Mouse (Mus musculus): Measurements from ENCODE around the gene Sptbn4. TPM values are rescaled to one million over a fixed set of nuclear protein-coding genes. Genes with fewer than 3 reads are reported as not detected.

Sptbn4 gene
- polyA plus RNA-seq, 1 experiment from 2014 or later = 0.10 TPM

- no peak for DNase-seq (ENCODE audit: low spot score)
Measured at GRCm38 (mm10) chr7:27433794-27434193, 13.7 kb downstream of the Sptbn4 start.

GRCm38 (mm10) chr7:27433349-27433748, 14.1 kb downstream of the Sptbn4 start:
- DNase-seq (ENCODE audit: low spot score) = no peak

GRCm38 (mm10) chr7:27429135-27429534, 18.4 kb downstream of the Sptbn4 start:
- DNase-seq (ENCODE audit: low spot score) = no peak

DNA sequence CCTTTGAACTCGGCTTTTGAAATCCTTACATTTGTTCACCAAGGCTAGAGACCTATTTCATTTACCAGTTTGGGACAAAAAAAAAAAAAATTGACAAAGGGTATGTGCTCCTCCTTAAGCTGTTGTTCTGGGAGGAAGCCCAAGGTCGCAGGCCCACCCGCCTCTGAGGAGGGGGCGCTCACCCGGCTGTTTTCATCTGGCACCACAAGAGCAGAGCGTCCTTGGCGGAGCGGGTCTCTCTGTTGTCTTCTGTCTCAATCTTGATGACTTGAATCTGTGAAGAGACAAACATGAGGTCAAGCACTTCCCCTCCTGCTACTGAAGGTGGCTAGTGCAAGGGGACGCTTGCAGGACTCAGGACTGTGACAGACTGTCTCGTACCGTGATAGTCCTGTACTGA, 19.5 kb downstream of the Sptbn4 start:
- DNase-seq (ENCODE audit: low spot score) = no peak

- DNase-seq (ENCODE audit: low spot score) = no peak
Measured at GRCm38 (mm10) chr7:27427387-27427786, 20.1 kb downstream of the Sptbn4 start.

DNA sequence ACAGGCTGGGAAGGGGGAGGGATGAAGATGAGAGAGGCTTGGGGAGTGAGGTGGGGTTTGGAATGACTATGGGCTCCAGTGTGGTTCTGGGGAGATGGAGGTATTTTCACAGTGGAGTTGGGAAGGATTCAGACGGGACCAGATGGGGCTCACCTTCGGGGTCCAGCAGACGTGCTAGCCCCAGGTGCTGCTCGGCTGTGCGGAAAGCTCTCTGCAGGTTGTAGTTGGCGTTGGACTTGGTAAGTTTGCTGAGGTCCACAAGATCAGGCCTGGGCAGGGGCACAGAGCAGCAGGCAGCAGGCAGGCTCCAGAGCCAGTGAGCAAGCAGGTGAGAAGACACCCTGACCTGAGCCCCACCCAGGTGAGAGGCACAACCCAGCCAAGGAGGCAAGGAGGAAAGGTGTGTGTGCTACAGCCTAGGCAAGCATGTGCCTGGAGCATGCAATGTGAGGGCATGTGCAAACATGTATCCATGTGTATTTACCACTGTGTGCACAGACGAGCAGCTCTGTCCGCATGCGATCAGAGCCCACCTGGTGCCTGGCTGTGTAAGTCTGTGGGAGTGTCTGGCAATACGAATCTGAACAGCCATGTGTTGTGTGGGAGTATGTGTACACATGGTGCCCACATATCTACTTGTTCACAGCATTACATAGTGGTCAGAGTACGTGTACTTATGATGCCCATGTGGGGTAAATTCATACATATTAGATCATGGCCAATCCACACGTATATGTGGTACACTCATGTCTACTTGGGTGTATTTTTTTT, 23.7 kb downstream of the Sptbn4 start:
- no peak for DNase-seq (ENCODE audit: low spot score)

GRCm38 (mm10) chr7:27419101-27419500, 28.4 kb downstream of the Sptbn4 start:
- no peak for DNase-seq (ENCODE audit: low spot score)

DNA sequence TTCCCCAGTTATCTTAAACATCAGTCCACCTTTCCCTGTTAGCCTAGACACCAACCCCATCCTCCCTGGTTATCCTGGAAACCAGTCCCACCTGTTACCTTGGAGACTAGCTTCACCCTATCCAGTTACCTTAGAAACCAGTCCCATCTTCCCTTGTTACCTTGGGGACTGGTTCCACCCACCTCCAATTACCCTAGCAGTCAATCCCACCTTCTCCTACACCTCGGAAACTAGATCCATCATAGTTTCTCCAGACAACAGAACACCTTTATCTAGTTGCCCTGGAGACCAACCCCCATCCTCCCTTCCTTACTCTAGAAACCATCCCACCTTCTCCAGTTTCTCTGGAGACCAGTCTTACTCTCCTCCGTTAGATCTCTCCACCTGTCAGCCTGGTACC, 30.3 kb downstream of the Sptbn4 start:
- DNase-seq (ENCODE audit: low spot score) = no peak

DNA sequence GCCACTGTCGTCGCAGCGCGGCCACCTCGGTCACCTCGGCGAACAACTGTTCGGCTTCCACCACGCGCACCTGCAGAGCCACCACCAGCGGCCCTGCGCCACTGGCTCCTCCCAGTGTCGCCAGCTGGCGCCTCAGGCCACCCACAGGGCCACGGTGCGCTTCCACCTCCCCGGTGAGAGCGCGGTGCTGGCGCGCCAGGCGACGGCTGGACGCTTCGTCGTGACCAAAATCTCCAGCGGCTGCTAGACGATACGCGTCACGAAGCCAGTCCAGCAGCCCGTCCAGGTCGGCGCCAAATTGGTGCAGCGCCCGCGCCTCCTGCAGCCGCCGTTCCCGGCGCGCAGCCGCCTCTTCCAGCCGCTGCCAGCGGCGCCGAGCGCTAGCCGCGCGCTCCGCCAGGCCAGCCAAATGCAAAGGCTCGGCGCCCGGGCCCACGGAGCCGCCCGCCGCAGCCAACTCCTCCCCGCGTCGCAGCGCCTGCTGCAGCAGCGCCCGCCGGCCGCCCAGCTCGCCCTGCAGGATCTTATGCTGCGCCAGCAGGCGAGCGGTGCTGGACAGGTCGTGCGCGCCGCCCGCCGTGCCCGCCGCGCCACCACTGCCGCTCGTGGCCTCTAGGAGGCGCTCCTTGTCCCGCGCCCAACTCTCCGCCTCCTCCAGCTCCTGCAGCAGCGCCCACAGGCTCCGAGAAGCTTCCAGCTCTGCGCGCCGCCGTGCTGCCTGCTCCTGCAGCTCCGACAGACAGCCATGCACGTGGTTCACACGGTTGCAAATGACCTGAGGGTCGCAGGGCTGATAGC, 38.9 kb downstream of the Sptbn4 start:
- peak; percentile 37 for DNase-seq (ENCODE audit: low spot score)

GRCm38 (mm10) chr7:27407816-27408215, 39.7 kb downstream of the Sptbn4 start:
- no peak for DNase-seq (ENCODE audit: low spot score)

DNA sequence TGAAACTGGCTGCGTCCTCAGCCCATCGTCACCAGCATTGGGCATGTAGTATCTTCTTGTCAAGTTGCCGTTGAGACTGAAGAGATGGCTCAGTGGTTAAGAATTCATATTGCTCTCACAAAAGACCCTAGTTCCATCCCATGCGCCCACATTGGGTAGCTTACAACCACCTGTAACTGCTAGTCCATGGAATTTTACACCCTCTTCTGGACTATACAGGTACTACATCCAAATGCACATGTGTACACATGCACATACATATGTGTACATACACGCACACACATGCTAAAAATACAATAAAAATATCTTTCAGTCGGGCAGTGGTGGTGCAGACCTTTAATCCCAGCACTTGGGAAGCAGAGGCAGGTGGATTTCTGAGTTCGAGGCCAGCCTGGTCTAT, 41.0 kb downstream of the Sptbn4 start:
- no peak for DNase-seq (ENCODE audit: low spot score)

GRCm38 (mm10) chr7:27404203-27404942, 43.1 kb downstream of the Sptbn4 start:
- DNase-seq (ENCODE audit: low spot score) = no peak

- peak; percentile 63 for DNase-seq (ENCODE audit: low spot score)
Measured at GRCm38 (mm10) chr7:27402675-27403074, 44.8 kb downstream of the Sptbn4 start.

GRCm38 (mm10) chr7:27400545-27400944, 46.9 kb downstream of the Sptbn4 start:
- no peak for DNase-seq (ENCODE audit: low spot score)

DNA sequence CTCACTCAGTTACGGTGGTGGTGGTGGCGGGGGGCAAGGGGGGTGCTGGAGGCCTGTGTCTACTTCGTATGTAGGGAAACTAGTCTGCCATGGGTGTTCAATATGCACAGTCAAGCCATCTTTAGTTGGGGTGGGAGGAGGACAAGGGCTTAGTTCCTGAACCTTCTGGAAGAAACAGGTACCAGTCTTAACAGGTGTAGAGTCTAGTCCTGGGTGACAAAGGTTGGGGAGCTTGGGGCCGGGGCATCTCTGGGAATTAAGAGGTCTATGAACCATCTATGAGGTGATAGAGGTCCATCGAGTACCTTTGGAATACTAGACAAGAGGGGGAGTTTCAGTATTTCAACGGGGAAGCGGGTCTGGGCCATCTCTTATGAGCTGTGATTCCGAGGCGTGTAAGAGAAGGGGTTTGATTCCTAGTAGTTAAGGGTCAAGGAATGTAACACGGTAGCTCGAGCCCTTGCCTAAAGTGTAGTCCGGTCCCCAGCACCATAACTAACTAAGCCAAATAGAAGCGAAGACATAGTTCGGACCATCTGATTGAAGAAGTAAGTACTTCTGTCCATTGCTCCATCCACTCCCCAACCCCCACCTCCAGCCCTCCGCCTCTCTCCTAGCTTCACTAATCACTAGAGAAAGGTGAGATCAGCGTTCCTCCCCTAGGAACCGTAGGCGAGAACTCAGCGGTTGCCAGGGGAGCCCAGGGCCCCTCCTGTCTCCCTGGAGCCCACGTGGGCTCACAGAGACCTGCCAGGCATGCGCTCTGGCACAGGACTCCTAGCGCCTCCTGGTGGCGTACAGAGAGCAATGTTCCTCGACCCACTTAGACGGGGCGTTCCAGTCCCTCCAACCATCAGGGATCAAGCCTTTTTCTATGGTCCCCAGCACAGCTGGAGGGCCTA, 50.2 kb downstream of the Sptbn4 start:
- DNase-seq (ENCODE audit: low spot score) = peak; percentile 64

DNA sequence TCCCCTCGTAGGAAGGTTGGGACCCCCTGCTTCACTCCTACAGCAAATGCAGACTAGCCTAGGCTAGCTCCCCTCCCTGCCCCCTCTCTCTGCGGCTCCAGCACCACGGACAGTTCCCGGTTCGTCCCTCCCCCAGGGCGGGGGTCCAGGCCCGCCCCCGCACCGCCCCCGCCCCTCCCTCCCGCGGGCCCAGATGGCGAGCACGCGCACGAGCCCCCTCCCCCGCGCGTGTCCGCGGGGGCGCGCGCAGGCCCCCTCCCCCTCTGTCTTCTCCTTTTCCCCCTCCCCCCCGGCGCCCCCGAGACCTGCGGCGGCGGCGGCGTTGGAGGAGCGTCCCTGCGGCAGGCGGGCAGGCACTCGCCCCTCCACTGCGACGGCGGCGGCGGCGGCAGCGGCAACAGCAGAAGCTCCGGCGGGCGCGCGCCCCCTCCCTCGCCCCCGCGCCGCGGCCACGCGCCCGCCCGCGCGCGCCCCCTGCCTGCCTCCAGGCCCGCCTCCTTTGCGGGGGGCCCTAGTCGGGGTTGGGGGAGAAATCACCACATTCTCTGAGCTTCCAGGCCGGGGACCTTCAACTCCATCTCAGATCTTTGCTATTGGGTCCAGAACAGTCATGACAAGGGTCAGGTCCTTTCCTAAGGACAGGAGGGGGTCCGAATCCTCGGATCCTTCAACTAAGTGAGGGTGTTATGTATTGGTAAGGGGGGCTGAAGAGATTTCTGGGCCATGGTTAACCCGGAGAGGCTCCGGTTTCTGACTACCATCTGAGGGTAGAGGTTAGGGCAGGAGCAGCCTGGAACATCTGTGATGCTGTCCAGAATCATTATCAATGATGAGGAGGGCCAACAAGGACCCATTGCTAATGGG, 51.1 kb downstream of the Sptbn4 start:
- DNase-seq (ENCODE audit: low spot score) = peak; percentile 39

- DNase-seq (ENCODE audit: low spot score) = no peak
Measured at GRCm38 (mm10) chr7:27395521-27396183, 51.8 kb downstream of the Sptbn4 start.

DNA sequence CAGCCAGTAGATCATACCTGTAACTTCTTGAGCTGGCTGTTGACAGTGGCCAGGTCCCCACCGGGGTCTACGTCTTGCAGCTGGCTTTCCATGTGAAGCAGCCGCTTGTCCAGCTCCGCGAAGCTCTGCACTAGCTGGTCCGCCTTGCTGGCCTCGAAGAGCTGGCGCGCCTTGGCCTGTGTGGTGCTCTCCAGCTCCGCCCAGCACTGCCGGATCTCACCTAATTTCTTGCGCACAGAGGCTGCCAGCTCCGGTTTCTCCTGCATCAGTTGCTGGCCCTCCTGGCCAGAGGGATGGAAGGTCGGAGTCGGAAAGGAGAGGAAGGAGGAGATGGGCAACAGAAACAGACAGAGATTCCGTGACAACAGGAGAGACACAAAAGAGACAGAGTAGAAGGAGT, 56.1 kb downstream of the Sptbn4 start:
- DNase-seq (ENCODE audit: low spot score) = no peak

DNA sequence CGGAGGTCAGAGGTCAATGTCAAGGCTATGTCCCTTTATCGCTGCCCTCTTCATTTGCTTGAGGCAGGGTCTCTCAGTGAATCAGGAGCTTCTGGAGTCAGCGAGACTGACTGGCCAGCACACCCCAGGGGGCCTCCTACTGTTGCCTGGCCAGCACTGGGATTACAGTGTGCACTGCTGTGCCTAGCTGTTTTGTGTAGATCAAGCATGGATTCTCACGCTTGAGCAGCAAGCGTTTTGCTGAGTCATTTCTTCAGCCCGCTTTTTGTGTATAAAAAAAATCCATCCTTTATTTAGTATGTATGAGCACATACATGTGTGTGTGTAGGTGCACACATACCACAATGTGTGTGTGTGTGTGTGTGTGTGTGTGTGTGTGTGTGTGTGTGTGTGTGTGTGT, 58.3 kb downstream of the Sptbn4 start:
- no peak for DNase-seq (ENCODE audit: low spot score)

All from thymus, postnatal 0 days (tissue).